Mouse (Mus musculus): ENCODE results near the gene Ppm1m.
"Not testable (repeated sequence)": the region's sequence is repeated elsewhere in the genome, so short reads cannot be mapped to it uniquely, and the experiment has no call there.

Ppm1m gene

GRCm38 (mm10) chr9:106191355-106191754 is 8.2 kb downstream of the Ppm1m start:
- no peak for DNase-seq

- DNase-seq: no peak
These were observed 15.6 kb downstream of the Ppm1m start for GRCm38 (mm10) chr9:106183996-106184395.

- no peak for DNase-seq
These were observed 17.4 kb downstream of the Ppm1m start for GRCm38 (mm10) chr9:106182146-106182545.

GRCm38 (mm10) chr9:106179964-106180363 is 19.6 kb downstream of the Ppm1m start:
- no peak for DNase-seq

GRCm38 (mm10) chr9:106179454-106179853 is 20.1 kb downstream of the Ppm1m start:
- DNase-seq: no peak

GRCm38 (mm10) chr9:106177799-106178198 is 21.7 kb downstream of the Ppm1m start:
- no peak for DNase-seq

- no peak for DNase-seq
These were observed 22.8 kb downstream of the Ppm1m start for GRCm38 (mm10) chr9:106176769-106177168.

- no peak for DNase-seq
These were observed 23.9 kb downstream of the Ppm1m start for GRCm38 (mm10) chr9:106175552-106176200.

- DNase-seq: no peak
These were observed 26.2 kb downstream of the Ppm1m start for GRCm38 (mm10) chr9:106173363-106173762.

GRCm38 (mm10) chr9:106172527-106172926 is 27.0 kb downstream of the Ppm1m start:
- no peak for DNase-seq

- peak in 1 of 2 experiments; percentile 41 for DNase-seq
These were observed 28.0 kb downstream of the Ppm1m start for GRCm38 (mm10) chr9:106171346-106172158.

- DNase-seq: peak; percentile 81 to 84
These were observed 28.8 kb downstream of the Ppm1m start, which contains the start of gene Wdr82 for GRCm38 (mm10) chr9:106170556-106171345. Gene Wdr82, plus strand, starts transcription at chr9:106170928.

GRCm38 (mm10) chr9:106169917-106170316 is 29.6 kb downstream of the Ppm1m start:
- no peak for DNase-seq

- DNase-seq: not testable (repeated sequence)
These were observed 30.5 kb downstream of the Ppm1m start for GRCm38 (mm10) chr9:106169006-106169405.

- no peak for DNase-seq
These were observed 31.8 kb downstream of the Ppm1m start for GRCm38 (mm10) chr9:106167703-106168102.

- no peak for DNase-seq
These were observed 32.3 kb downstream of the Ppm1m start for GRCm38 (mm10) chr9:106167241-106167640.

GRCm38 (mm10) chr9:106166709-106167108 is 32.8 kb downstream of the Ppm1m start:
- no peak for DNase-seq

GRCm38 (mm10) chr9:106160426-106160825 is 39.1 kb downstream of the Ppm1m start:
- DNase-seq: no peak

GRCm38 (mm10) chr9:106159784-106160301 is 39.7 kb downstream of the Ppm1m start:
- peak; percentile 57 to 74 for DNase-seq

- no peak for DNase-seq
These were observed 40.3 kb downstream of the Ppm1m start for GRCm38 (mm10) chr9:106159237-106159636.

GRCm38 (mm10) chr9:106158037-106158491 is 41.5 kb downstream of the Ppm1m start, which contains the start of gene Glyctk:
Gene Glyctk, minus strand, starts transcription at chr9:106158138.
- DNase-seq: no peak

GRCm38 (mm10) chr9:106157623-106157925 is 42.0 kb downstream of the Ppm1m start:
- no peak for DNase-seq

Measured in thymus, adult 18-20 months (tissue).